Mouse (Mus musculus): ENCODE results near the gene Ccnt2. TPM values are rescaled to one million over a fixed set of nuclear protein-coding genes. Genes with fewer than 3 reads are reported as not detected.

Gene Ccnt2
- polyA plus RNA-seq, 1 experiment from 2014 or later, result 64.6 TPM

GRCm38 (mm10) chr1:127778611-127779010, 4.6 kb downstream of the Ccnt2 start:
- Histone ChIP-seq H3K27me3 (replicated peaks; ENCODE audit: control insufficient read depth, insufficient read depth, low read length) (no peaks in the 10 kb centered on the region), H3K4me1 (replicated peaks; ENCODE audit: control insufficient read depth, insufficient read depth, low read length) (peaks cover 38% of the 10 kb centered on the region), H3K9me3 (ENCODE audit: control insufficient read depth, low read length) (no peaks in the 10 kb centered on the region), H3K4me3 (ENCODE audit: low read depth, low read length) (no peak overlapping the region), H3K36me3 (ENCODE audit: control insufficient read depth, insufficient read depth, low read length) (peaks cover 5% of the 10 kb centered on the region; the same call in 1 of the 2 replicates), H3K9ac (ENCODE audit: low read depth, low read length) (no peak overlapping the region), H3K27ac (ENCODE audit: low read depth, low read length) (no peak overlapping the region; the same call in 1 of the 2 replicates), H3K4me2 (no peak overlapping the region)
- DNase-seq (ENCODE audit: low spot score) (no peak), ATAC-seq (replicated peaks; ENCODE audit: low FRiP score) (no peak)
- 86% methylated on average over 3 of the region's 3 CpGs for WGBS

DNA sequence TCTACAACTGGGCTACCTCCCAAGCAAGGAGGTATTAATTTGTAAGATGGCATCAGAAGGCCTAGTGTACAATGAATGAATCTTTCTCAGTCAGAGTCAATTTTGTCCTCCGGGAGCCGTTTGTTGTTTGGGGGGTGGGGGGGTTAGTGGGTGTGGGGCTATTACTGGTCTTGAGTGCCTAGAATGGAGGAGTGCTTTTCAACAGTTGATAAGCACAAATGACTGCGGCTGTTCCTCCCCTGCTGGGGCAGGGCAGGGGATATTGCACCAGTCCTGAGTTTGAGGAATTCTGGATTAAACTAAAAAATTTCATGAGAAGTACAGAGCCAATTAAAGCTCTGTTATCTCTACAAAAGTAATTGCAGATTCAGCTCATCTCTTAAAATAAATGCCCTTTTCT, 6.2 kb downstream of the Ccnt2 start:
- no peak overlapping the region for H3K4me3 ChIP-seq (ENCODE audit: low read depth, low read length)
- no peaks in the 10 kb centered on the region for H3K9me3 ChIP-seq (ENCODE audit: control insufficient read depth, low read length)
- no peak overlapping the region for H3K9ac ChIP-seq (ENCODE audit: low read depth, low read length)
- peaks cover 41% of the 10 kb centered on the region for H3K4me1 ChIP-seq (replicated peaks; ENCODE audit: control insufficient read depth, insufficient read depth, low read length)
- no peak overlapping the region for H3K27ac ChIP-seq (ENCODE audit: low read depth, low read length)
- H3K36me3 ChIP-seq (ENCODE audit: control insufficient read depth, insufficient read depth, low read length), result peaks cover 8% of the 10 kb centered on the region; the same call in 1 of the 2 replicates
- 15% methylated on average over 3 of the region's 3 CpGs for WGBS
- peak overlapping the region; percentile 23 for H3K4me2 ChIP-seq
- ATAC-seq (replicated peaks; ENCODE audit: low FRiP score) (peak; percentile 39; the same call in 1 of the 2 replicates), DNase-seq (ENCODE audit: low spot score) (no peak)
- no peaks in the 10 kb centered on the region for H3K27me3 ChIP-seq (replicated peaks; ENCODE audit: control insufficient read depth, insufficient read depth, low read length)

DNA sequence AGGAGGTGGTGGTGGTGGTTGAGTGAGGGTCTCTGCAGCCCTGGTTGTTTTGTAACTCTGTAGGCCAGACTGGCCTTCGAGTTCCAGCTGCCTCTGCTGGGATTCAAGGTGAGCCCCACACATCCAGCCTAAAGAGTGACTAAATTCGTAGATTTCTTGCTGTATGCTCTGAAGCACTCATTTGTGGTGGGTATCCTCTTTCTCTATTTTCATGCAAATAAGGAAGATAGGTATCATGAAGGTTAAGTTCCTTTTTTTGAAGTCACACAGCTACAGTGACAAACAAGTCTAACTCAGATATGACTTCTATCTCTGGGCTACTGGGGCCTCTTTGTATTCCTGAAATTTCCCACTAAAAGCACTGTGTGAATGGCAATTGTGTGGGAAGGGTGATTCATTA, 6.9 kb downstream of the Ccnt2 start:
- Histone ChIP-seq H3K9ac (ENCODE audit: low read depth, low read length) (no peak overlapping the region), H3K36me3 (ENCODE audit: control insufficient read depth, insufficient read depth, low read length) (peaks cover 8% of the 10 kb centered on the region; the same call in 1 of the 2 replicates), H3K4me1 (replicated peaks; ENCODE audit: control insufficient read depth, insufficient read depth, low read length) (peaks cover 45% of the 10 kb centered on the region), H3K4me3 (ENCODE audit: low read depth, low read length) (no peak overlapping the region), H3K27me3 (replicated peaks; ENCODE audit: control insufficient read depth, insufficient read depth, low read length) (no peaks in the 10 kb centered on the region), H3K4me2 (0 out of 2 replicates have a peak overlapping the region, but pooled peaks have one; percentile 29), H3K9me3 (ENCODE audit: control insufficient read depth, low read length) (no peaks in the 10 kb centered on the region), H3K27ac (ENCODE audit: low read depth, low read length) (no peak overlapping the region)
- ATAC-seq (replicated peaks; ENCODE audit: low FRiP score) (no peak), DNase-seq (ENCODE audit: low spot score) (no peak)
- WGBS, result 59% methylated on average over 2 of the region's 2 CpGs

DNA sequence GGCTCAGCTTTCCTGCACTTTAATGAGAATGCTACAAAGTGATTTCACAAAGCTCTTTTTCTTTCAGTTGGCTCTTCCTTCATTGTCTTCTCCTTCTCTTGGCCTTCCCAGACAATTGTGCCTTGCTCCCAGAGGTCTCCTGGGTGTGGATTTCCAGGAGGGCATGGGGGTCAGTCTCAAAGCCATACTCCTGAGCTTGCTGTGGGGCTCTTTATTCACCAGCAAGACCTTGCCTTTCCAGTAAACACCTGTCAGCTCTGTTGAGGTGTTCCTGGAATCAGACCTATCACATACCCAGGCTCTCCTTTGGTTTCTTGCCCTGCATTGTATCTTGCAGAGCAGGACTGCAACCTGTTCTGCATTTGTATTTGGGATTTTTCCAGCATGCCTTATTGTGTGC, 9.9 kb downstream of the Ccnt2 start:
- Histone ChIP-seq H3K4me1 (replicated peaks; ENCODE audit: control insufficient read depth, insufficient read depth, low read length) (peaks cover 26% of the 10 kb centered on the region), H3K9ac (ENCODE audit: low read depth, low read length) (no peak overlapping the region), H3K27ac (ENCODE audit: low read depth, low read length) (no peak overlapping the region), H3K4me3 (ENCODE audit: low read depth, low read length) (no peak overlapping the region), H3K9me3 (ENCODE audit: control insufficient read depth, low read length) (no peaks in the 10 kb centered on the region), H3K36me3 (ENCODE audit: control insufficient read depth, insufficient read depth, low read length) (peaks cover 5% of the 10 kb centered on the region; the same call in 1 of the 2 replicates), H3K4me2 (no peak overlapping the region), H3K27me3 (replicated peaks; ENCODE audit: control insufficient read depth, insufficient read depth, low read length) (no peaks in the 10 kb centered on the region)
- no peak for ATAC-seq (replicated peaks; ENCODE audit: low FRiP score)
- no peak for DNase-seq (ENCODE audit: low spot score)

DNA sequence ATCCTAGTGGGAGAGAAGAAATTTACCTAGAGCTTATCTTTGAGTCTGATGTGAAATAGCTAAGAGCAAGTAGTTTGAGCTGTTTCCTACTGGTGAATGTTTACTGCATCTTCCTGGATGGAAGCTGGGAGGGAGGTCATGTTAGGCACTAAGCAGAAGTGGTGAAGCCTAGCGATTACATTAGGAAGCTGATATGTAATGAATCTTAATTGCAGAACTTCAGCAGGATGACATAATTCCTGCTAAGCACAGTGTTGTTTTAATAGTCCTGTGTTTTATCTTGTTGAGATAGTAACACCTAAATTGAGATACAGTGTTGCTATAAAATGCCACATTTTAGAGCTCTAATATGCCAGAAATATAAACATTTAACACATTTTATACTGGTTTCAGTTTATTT, 11.9 kb downstream of the Ccnt2 start:
- no peak for DNase-seq (ENCODE audit: low spot score)
- Histone ChIP-seq H3K36me3 (ENCODE audit: control insufficient read depth, insufficient read depth, low read length) (peaks cover 5% of the 10 kb centered on the region; the same call in 1 of the 2 replicates), H3K4me3 (ENCODE audit: low read depth, low read length) (no peak overlapping the region), H3K9me3 (ENCODE audit: control insufficient read depth, low read length) (no peaks in the 10 kb centered on the region), H3K27me3 (replicated peaks; ENCODE audit: control insufficient read depth, insufficient read depth, low read length) (no peaks in the 10 kb centered on the region), H3K9ac (ENCODE audit: low read depth, low read length) (no peak overlapping the region), H3K27ac (ENCODE audit: low read depth, low read length) (no peak overlapping the region), H3K4me2 (no peak overlapping the region), H3K4me1 (replicated peaks; ENCODE audit: control insufficient read depth, insufficient read depth, low read length) (peaks cover 9% of the 10 kb centered on the region)
- 47% methylated on average over 1 of the region's 1 CpGs for WGBS
- ATAC-seq (replicated peaks; ENCODE audit: low FRiP score), result no peak

GRCm38 (mm10) chr1:127788943-127789342, 15.0 kb downstream of the Ccnt2 start:
- ATAC-seq (replicated peaks; ENCODE audit: low FRiP score), result no peak
- H3K27ac ChIP-seq (ENCODE audit: low read depth, low read length), result no peak overlapping the region
- WGBS, result 81% methylated on average over 6 of the region's 6 CpGs
- H3K36me3 ChIP-seq (ENCODE audit: control insufficient read depth, insufficient read depth, low read length), result peaks cover 7% of the 10 kb centered on the region; the same call in 1 of the 2 replicates
- H3K4me2 ChIP-seq, result no peak overlapping the region
- H3K4me3 ChIP-seq (ENCODE audit: low read depth, low read length), result no peak overlapping the region
- 0 out of 2 replicates have a peak, but pooled peaks cover 7% of the 10 kb centered on the region for H3K4me1 ChIP-seq (replicated peaks; ENCODE audit: control insufficient read depth, insufficient read depth, low read length)
- H3K9ac ChIP-seq (ENCODE audit: low read depth, low read length), result no peak overlapping the region
- H3K9me3 ChIP-seq (ENCODE audit: control insufficient read depth, low read length), result no peaks in the 10 kb centered on the region
- DNase-seq (ENCODE audit: low spot score), result no peak
- no peaks in the 10 kb centered on the region for H3K27me3 ChIP-seq (replicated peaks; ENCODE audit: control insufficient read depth, insufficient read depth, low read length)

GRCm38 (mm10) chr1:127793459-127793858, 19.5 kb downstream of the Ccnt2 start:
- Histone ChIP-seq H3K36me3 (ENCODE audit: control insufficient read depth, insufficient read depth, low read length) (peaks cover 7% of the 10 kb centered on the region; the same call in 1 of the 2 replicates), H3K4me3 (ENCODE audit: low read depth, low read length) (no peak overlapping the region), H3K27ac (ENCODE audit: low read depth, low read length) (no peak overlapping the region), H3K4me2 (no peak overlapping the region), H3K27me3 (replicated peaks; ENCODE audit: control insufficient read depth, insufficient read depth, low read length) (no peaks in the 10 kb centered on the region), H3K9ac (ENCODE audit: low read depth, low read length) (no peak overlapping the region), H3K4me1 (replicated peaks; ENCODE audit: control insufficient read depth, insufficient read depth, low read length) (no peaks in the 10 kb centered on the region), H3K9me3 (ENCODE audit: control insufficient read depth, low read length) (no peaks in the 10 kb centered on the region)
- 92% methylated on average over 1 of the region's 1 CpGs for WGBS
- ATAC-seq (replicated peaks; ENCODE audit: low FRiP score) (no peak), DNase-seq (ENCODE audit: low spot score) (no peak)

GRCm38 (mm10) chr1:127795087-127795769, 21.3 kb downstream of the Ccnt2 start:
- Histone ChIP-seq H3K4me2 (no peak overlapping the region), H3K27ac (ENCODE audit: low read depth, low read length) (no peak overlapping the region), H3K9me3 (ENCODE audit: control insufficient read depth, low read length) (no peaks in the 10 kb centered on the region), H3K27me3 (replicated peaks; ENCODE audit: control insufficient read depth, insufficient read depth, low read length) (no peaks in the 10 kb centered on the region), H3K36me3 (ENCODE audit: control insufficient read depth, insufficient read depth, low read length) (peaks cover 11% of the 10 kb centered on the region), H3K4me1 (replicated peaks; ENCODE audit: control insufficient read depth, insufficient read depth, low read length) (no peaks in the 10 kb centered on the region), H3K9ac (ENCODE audit: low read depth, low read length) (no peak overlapping the region), H3K4me3 (ENCODE audit: low read depth, low read length) (no peak overlapping the region)
- DNase-seq (ENCODE audit: low spot score), result no peak
- no peak for ATAC-seq (replicated peaks; ENCODE audit: low FRiP score)
- 89% methylated on average over 6 of the region's 6 CpGs for WGBS

DNA sequence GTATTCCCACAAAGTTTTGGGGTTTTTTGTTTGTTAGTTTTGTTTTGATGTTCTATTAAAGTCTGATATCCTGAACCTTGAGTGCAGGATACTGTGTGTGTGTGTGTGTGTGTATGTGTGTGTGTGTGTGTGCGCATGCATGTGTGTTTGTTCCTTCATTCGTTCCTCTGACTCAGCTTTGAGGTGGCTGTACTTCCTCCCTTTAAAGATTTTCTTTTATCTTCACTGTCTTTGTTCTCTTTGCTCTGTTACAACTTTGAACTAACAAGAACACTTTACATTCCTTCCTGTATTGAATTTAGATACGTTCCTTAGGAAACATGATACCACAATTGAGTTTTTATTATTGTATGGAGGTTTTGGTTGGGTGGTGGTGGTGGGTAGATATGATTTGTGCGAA, 22.4 kb downstream of the Ccnt2 start:
- Histone ChIP-seq H3K9ac (ENCODE audit: low read depth, low read length) (no peak overlapping the region), H3K27ac (ENCODE audit: low read depth, low read length) (no peak overlapping the region), H3K36me3 (ENCODE audit: control insufficient read depth, insufficient read depth, low read length) (peaks cover 11% of the 10 kb centered on the region), H3K4me2 (no peak overlapping the region), H3K9me3 (ENCODE audit: control insufficient read depth, low read length) (no peaks in the 10 kb centered on the region), H3K4me1 (replicated peaks; ENCODE audit: control insufficient read depth, insufficient read depth, low read length) (no peaks in the 10 kb centered on the region), H3K27me3 (replicated peaks; ENCODE audit: control insufficient read depth, insufficient read depth, low read length) (no peaks in the 10 kb centered on the region), H3K4me3 (ENCODE audit: low read depth, low read length) (no peak overlapping the region)
- ATAC-seq (replicated peaks; ENCODE audit: low FRiP score), result no peak
- WGBS, result 72% methylated on average over 4 of the region's 4 CpGs
- no peak for DNase-seq (ENCODE audit: low spot score)

All from liver, embryonic 11.5 days (tissue).